Mouse (Mus musculus) bone marrow, adult 2 months (tissue): ENCODE data around the gene Cdc20. TPM values are rescaled to one million over a fixed set of nuclear protein-coding genes. Genes with fewer than 3 reads are reported as not detected.

ENCODE experiments used
- H3K27ac ChIP-seq: fragments of 200-500 bp; 2 replicates; pipeline ENCODE4 v1.5.1; 2012; ENCODE audit warnings: low read depth, mild to moderate bottlenecking, control low read depth, inconsistent platforms, low read length; ENCODE audit not compliant: control insufficient read depth, poor library complexity, insufficient read depth
- H3K4me1 ChIP-seq: fragments of 200-500 bp; 2 replicates; pipeline ENCODE4 v1.6.1; 2011; ENCODE audit warnings: low read length; ENCODE audit not compliant: control insufficient read depth, insufficient read depth
- H3K4me3 ChIP-seq: fragments of 200-500 bp; replicated peaks from 2 replicates; pipeline ENCODE3; 2011; ENCODE audit warnings: mild to moderate bottlenecking, low read depth, low read length, control low read depth; ENCODE audit not compliant: control insufficient read depth
- CTCF ChIP-seq: fragments of 200-500 bp; IDR thresholded peaks from 2 replicates; pipeline ENCODE4 v1.5.1; 2011; ENCODE audit warnings: low read length, control low read depth; ENCODE audit not compliant: control insufficient read depth, insufficient read depth
- POLR2A ChIP-seq: fragments of 200-500 bp; IDR thresholded peaks from 2 replicates; pipeline ENCODE4 v1.6.1; 2011; ENCODE audit warnings: low read depth, mild to moderate bottlenecking, control low read depth, low read length, borderline replicate concordance; ENCODE audit not compliant: control insufficient read depth
- WGBS: fragments of 180-500 bp; shearing (Covaris S2); methylation state at CpG from one replicate; pipeline ENCODE4 v1.1.7; 2018; 5-methylcytosine and 5-hydroxymethylcytosine counted together
- polyA plus RNA-seq: library from polyadenylated mRNA; stranded (reverse); fragments of >200 nt; gene quantifications from 2 replicates; pipeline ENCODE4 v1.2.4, GENCODE M21; 2011; ENCODE audit warnings: low replicate concordance; ENCODE audit not compliant: missing spikeins, insufficient read depth, insufficient read length

The Cdc20 gene
- polyA plus RNA-seq, 1 experiment: 92.1 TPM

DNA sequence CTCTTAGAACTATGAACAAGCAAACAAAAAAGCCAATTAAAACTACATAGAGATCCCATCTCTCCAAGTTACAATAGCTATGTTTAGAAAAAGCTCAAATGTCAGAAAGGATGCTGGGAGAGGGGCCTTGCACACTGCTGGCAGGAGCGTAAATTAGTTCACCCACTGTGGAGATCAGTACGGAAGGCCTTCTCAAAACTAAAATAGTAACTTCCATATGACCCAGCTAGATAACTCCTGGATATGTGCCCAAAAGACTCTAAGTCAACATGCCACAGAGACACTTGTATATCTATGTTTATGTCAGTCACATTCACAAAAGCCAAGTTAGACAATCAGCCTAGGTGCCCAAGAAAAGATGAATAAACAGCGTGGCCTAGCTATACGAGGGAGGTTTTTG lies 41.9 kb downstream of the Cdc20 start:
- Histone ChIP-seq H3K27ac (no peak overlapping the region), H3K4me3 (no peak overlapping the region), H3K4me1 (no peaks in the 10 kb centered on the region; the same call in 1 of the 2 replicates)
- TF ChIP-seq CTCF (no peak), POLR2A (no peak)
- 65% methylated on average over 4 of the region's 4 CpGs for WGBS

DNA sequence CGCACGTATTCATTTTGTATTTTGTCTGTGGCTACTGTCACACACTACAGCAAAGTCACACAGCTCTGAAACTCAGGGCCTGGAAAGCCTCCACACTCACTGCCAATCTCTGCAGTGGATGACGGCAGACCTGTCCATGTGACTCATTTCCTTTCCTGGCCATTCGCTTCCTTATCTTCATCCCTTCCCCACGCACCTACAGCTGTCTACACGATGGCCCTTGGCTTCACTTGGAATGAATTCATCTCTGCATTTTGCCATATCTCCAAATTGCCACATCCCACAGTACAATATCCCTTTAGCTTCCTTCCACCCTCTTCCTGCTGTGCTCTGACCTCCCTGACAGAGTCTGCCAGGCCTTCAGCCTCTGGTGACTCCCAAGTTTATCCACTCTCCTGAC lies 42.6 kb downstream of the Cdc20 start:
- Histone ChIP-seq H3K27ac (no peak overlapping the region), H3K4me3 (no peak overlapping the region), H3K4me1 (no peaks in the 10 kb centered on the region; the same call in 1 of the 2 replicates)
- TF ChIP-seq CTCF (no peak), POLR2A (no peak)
- WGBS: 77% methylated on average over 6 of the region's 6 CpGs

DNA sequence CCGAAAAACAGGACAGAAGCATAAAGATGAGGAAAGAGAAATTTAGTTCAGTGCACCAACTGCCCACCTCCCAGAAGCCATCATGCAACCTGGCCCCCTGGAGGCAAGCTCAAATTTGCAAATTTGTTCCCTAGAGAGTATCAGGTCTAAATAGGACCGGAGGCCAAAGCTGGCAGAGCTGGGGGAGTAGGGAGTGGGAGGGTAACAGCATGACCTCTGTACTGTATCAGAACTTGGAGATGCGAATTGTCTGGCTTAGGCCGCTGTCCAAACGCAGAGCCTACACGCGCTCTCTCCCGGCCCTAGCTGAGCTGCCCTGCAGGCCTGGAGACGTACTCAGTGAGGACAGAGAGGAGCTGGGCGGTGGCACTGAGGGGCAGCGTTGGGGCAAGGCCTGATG lies 47.0 kb downstream of the Cdc20 start:
- Histone ChIP-seq H3K27ac (no peak overlapping the region), H3K4me1 (no peaks in the 10 kb centered on the region), H3K4me3 (no peak overlapping the region)
- 91% methylated on average over 11 of the region's 11 CpGs for WGBS
- no peak for TF ChIP-seq CTCF
- no peak for TF ChIP-seq POLR2A

DNA sequence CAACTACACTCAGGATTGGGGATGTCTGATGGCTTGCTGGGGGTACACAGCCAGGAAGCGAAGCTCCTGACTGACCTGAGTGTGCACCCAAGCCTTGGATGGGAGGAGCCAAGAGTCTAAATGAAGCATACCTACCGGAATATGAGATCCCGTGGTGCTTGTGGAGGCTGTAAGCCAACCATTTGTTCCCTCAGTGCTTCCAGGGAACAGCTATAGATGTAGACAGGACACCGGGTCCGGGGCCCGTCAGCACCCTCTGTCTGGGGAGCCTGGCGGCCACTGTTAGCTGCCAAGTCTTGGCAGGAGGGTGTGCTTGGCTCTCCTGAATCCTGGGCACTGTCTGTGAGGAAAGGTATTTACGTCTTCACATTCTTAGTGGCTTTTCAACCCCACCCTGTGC lies 49.8 kb downstream of the Cdc20 start:
- Histone ChIP-seq H3K4me3 (no peak overlapping the region), H3K4me1 (no peaks in the 10 kb centered on the region), H3K27ac (no peak overlapping the region)
- no peak for TF ChIP-seq CTCF
- no peak for TF ChIP-seq POLR2A
- 96% methylated on average over 8 of the region's 8 CpGs for WGBS

DNA sequence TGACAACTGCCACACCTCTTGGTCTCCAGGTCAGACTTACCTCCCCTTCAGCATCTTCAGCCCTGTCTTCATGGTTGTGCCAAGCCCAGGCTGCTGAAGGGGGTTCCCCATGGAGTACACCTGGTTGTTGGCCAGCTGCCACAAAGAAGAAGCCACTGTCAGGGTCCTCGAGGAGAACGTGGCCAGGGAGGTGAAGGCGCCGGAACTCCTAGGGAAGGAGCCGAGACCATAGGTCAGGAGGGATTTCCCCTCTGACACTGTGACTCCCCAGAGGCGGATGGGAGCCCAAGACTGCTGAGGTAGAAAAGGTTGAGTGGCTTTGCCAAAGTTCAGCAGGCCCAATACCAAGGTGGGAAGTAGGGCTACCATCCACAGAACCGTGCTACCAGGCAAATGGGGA lies 53.9 kb downstream of the Cdc20 start:
- H3K4me3 ChIP-seq: no peak overlapping the region
- TF ChIP-seq POLR2A: no peak
- no peak for TF ChIP-seq CTCF
- WGBS: 92% methylated on average over 7 of the region's 7 CpGs
- H3K4me1 ChIP-seq: no peaks in the 10 kb centered on the region
- H3K27ac ChIP-seq: no peak overlapping the region

Other genes with a start within 250 kb of the Cdc20 start
- gene Ptprf, start 145.9 kb downstream of the Cdc20 start, polyA plus RNA-seq: 1.1 and 7.4 TPM in 2 replicates
- gene Szt2, start 28.1 kb downstream of the Cdc20 start, polyA plus RNA-seq: 17.0 and 34.6 TPM in 2 replicates
- gene Med8, start 28.0 kb downstream of the Cdc20 start, polyA plus RNA-seq: 45.2 and 67.4 TPM in 2 replicates
- gene Elovl1, start 9.3 kb downstream of the Cdc20 start, polyA plus RNA-seq: 36.1 and 99.5 TPM in 2 replicates
- gene Mpl, start 20.2 kb upstream of the Cdc20 start, polyA plus RNA-seq: 10.3 and 13.1 TPM in 2 replicates
- 2.7 and 4.5 TPM in 2 replicates for gene Tie1, start 52.7 kb upstream of the Cdc20 start, polyA plus RNA-seq
- 1.0 and 2.1 TPM in 2 replicates for gene 2610528J11Rik, start 89.6 kb upstream of the Cdc20 start, polyA plus RNA-seq
- not detected in 2 replicates for gene Tmem125, start 106.7 kb upstream of the Cdc20 start, polyA plus RNA-seq
- gene Cfap57, start 183.4 kb upstream of the Cdc20 start, polyA plus RNA-seq: not detected in 2 replicates
- gene Ebna1bp2, start 183.4 kb upstream of the Cdc20 start, polyA plus RNA-seq: 29.3 and 57.7 TPM in 2 replicates
- not detected in 2 replicates for gene Olfr62, start 221.6 kb upstream of the Cdc20 start, polyA plus RNA-seq